Mouse (Mus musculus): ENCODE data around the gene Dpep2nb.

GRCm38 (mm10) chr8:106018039-106018438 is 12.3 kb upstream of the Dpep2nb start:
- TF ChIP-seq TAL1 (IDR thresholded peaks at IDR 0.05; ENCODE audit: low read length) (no peak), GATA1 (IDR thresholded peaks at IDR 0.05; ENCODE audit: low read length) (no peak)
